Mouse (Mus musculus) heart, postnatal 0 days (tissue): ENCODE measurements around the gene Jmjd1c. TPM values are rescaled to one million over a fixed set of nuclear protein-coding genes. Genes with fewer than 3 reads are reported as not detected.
A peak's percentile ranks its signal among the peaks of the same experiment; 100 is the strongest.

Experiments
- ATAC-seq: fragments of 200-750 bp; cut with Nextera tagmentation; 2 replicates; pipeline ENCODE4 v1.8.0; 2017; ENCODE audit warnings: low read depth, moderate number of reproducible peaks, moderate library complexity; ENCODE audit not compliant: insufficient read depth
- DNase-seq: peaks from one replicate; pipeline ENCODE4 v3.0.0-alpha.2; 2016; ENCODE audit warnings: low spot score
- H3K27ac ChIP-seq: fragments of 300-500 bp; sonication (generic); 2 replicates; pipeline ENCODE4 v1.5.1; 2014; ENCODE audit warnings: low read depth, mild to moderate bottlenecking
- H3K27me3 ChIP-seq: fragments of 300-500 bp; sonication (generic); 2 replicates; pipeline ENCODE4 v1.6.1; 2014; ENCODE audit warnings: low read length, mixed read lengths; ENCODE audit not compliant: control insufficient read depth, insufficient read depth
- H3K36me3 ChIP-seq: fragments of 300-500 bp; sonication (generic); replicated peaks from 2 replicates; pipeline ENCODE4 v1.6.1; 2014; ENCODE audit warnings: low read length, mixed read lengths; ENCODE audit not compliant: control insufficient read depth, insufficient read depth
- H3K4me1 ChIP-seq: fragments of 300-500 bp; sonication (generic); 2 replicates; pipeline ENCODE4 v1.6.1; 2014; ENCODE audit warnings: antibody characterized with exemption; ENCODE audit not compliant: control insufficient read depth, insufficient read depth
- H3K4me2 ChIP-seq: fragments of 300-500 bp; sonication (generic); 2 replicates; pipeline ENCODE4 v1.6.1; 2014; ENCODE audit warnings: low read depth, mild to moderate bottlenecking, low read length, moderate library complexity
- H3K4me3 ChIP-seq: fragments of 300-500 bp; sonication (generic); 2 replicates; pipeline ENCODE4 v1.5.1; 2014; ENCODE audit warnings: low read depth, low read length
- H3K9ac ChIP-seq: fragments of 300-500 bp; sonication (generic); replicated peaks from 2 replicates; pipeline ENCODE4 v1.6.1; 2014; ENCODE audit warnings: low read depth, low read length, mixed read lengths
- H3K9me3 ChIP-seq: fragments of 300-500 bp; sonication (generic); replicated peaks from 2 replicates; pipeline ENCODE4 v1.6.1; 2016; ENCODE audit warnings: low read length; ENCODE audit not compliant: control insufficient read depth
- CTCF ChIP-seq: IDR thresholded peaks from 2 replicates; pipeline ENCODE4 v1.5.1; 2016; ENCODE audit warnings: antibody characterized with exemption, control low read depth, low read depth
- EP300 ChIP-seq: IDR thresholded peaks from 2 replicates; pipeline ENCODE4 v1.6.1; 2016; ENCODE audit warnings: antibody characterized with exemption, low read depth
- WGBS: fragments of 180-500 bp; shearing (Covaris S2); extraction: QIAGEN DNeasy Blood & Tissue Kit; methylation state at CpG from one replicate; pipeline ENCODE4 v1.1.7; 2014; 5-methylcytosine and 5-hydroxymethylcytosine counted together
- polyA plus RNA-seq: library from polyadenylated mRNA; unstranded; fragments of >200 nt; fragmentation: Nextera tagmentation; extraction: Ambion mirVana; gene quantifications from 2 replicates; pipeline ENCODE4 v1.2.1, GENCODE M21; 2015
- total RNA-seq: library from RNA; depleted of rRNA; stranded (reverse); fragments of >200 nt; gene quantifications from 2 replicates; pipeline ENCODE4 v1.2.3, GENCODE M21; 2014; ENCODE audit warnings: low replicate concordance

Gene Jmjd1c
- total and polyA plus RNA-seq, 2 experiments from 2014 or later = 28.1 to 42.4 TPM

DNA sequence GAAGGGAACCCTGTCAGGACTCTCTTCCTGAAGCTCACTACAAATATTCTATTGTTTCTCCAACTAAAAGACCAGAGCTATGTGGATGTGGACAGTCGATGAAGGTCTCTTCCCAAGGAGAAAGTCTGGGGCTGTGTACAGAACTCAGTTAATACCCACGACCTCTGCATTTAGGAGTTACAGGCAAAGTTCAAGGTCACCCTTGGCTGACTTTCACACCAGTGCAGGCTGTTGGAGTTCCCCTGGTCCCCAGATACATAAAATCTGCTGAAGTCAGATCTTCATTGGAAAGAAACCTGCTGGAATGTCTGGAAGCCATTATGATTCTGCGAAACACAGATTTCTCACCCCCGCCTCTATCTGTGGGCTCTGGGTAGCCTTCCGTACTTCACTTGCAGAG lies 44.5 kb upstream of the Jmjd1c start:
- no peaks in the 10 kb centered on the region for H3K27me3 ChIP-seq
- no peak overlapping the region for H3K9ac ChIP-seq
- no peak overlapping the region for H3K4me3 ChIP-seq
- H3K36me3 ChIP-seq = no peaks in the 10 kb centered on the region
- DNase-seq (no peak), ATAC-seq (no peak; the same call in 1 of the 2 replicates)
- TF ChIP-seq CTCF (no peak), EP300 (no peak)
- WGBS = 67% methylated on average over 5 of the region's 5 CpGs
- peak overlapping the region; percentile 71 for H3K27ac ChIP-seq
- H3K4me2 ChIP-seq = no peak overlapping the region
- H3K9me3 ChIP-seq = no peaks in the 10 kb centered on the region
- H3K4me1 ChIP-seq = peaks cover 43% of the 10 kb centered on the region

DNA sequence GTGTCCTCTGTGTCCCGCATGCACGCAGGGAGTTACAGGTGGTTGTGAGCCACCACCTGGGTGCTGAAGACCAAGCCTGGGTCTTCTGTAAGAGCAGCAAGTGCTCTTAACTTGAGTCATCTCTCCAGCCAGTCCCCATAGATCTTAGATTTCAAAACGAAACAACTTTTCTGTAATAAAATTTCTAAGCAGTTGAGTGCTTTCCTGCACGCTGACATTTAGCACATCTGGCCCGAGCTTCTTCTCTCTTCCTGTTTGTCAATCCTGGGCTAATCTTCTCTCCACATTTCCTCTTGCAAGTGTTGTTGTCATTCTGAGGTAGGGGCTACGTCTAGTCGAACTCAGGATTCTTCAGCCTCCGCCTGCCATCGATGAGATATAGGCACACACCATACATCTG lies 43.5 kb upstream of the Jmjd1c start:
- Histone ChIP-seq H3K27me3 (no peaks in the 10 kb centered on the region), H3K9ac (no peak overlapping the region), H3K4me2 (no peak overlapping the region), H3K9me3 (no peaks in the 10 kb centered on the region), H3K4me1 (peaks cover 52% of the 10 kb centered on the region), H3K36me3 (no peaks in the 10 kb centered on the region), H3K27ac (peak overlapping the region; percentile 71), H3K4me3 (no peak overlapping the region)
- TF ChIP-seq CTCF (no peak), EP300 (no peak)
- 66% methylated on average over 9 of the region's 9 CpGs for WGBS
- ATAC-seq (no peak), DNase-seq (no peak)

DNA sequence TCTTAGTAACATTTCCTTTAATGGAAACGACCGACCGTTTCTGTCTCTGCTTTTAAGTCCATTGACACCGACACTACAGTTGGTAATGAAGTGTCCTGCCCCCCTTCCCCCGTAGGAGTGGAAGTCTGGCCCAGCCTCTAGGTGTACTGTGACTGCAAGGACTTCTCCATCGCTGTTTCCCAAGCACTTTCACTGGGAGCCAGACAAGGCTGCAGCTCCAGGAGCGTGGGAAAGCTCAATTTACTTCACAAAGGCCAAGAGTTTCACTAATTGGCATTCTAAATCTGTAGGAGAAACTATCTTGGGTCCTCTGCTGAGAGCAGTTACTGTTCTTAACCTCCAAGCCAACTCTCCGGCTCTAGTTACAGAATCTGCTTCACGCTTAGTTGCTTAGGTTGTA lies 42.5 kb upstream of the Jmjd1c start:
- 24% methylated on average over 9 of the region's 9 CpGs for WGBS
- Histone ChIP-seq H3K27me3 (no peaks in the 10 kb centered on the region), H3K36me3 (no peaks in the 10 kb centered on the region), H3K9ac (no peak overlapping the region), H3K4me3 (no peak overlapping the region), H3K4me1 (peaks cover 62% of the 10 kb centered on the region), H3K27ac (peak overlapping the region; percentile 71), H3K4me2 (no peak overlapping the region), H3K9me3 (no peaks in the 10 kb centered on the region)
- no peak for TF ChIP-seq CTCF
- no peak for TF ChIP-seq EP300
- ATAC-seq (no peak), DNase-seq (peak; percentile 28)

DNA sequence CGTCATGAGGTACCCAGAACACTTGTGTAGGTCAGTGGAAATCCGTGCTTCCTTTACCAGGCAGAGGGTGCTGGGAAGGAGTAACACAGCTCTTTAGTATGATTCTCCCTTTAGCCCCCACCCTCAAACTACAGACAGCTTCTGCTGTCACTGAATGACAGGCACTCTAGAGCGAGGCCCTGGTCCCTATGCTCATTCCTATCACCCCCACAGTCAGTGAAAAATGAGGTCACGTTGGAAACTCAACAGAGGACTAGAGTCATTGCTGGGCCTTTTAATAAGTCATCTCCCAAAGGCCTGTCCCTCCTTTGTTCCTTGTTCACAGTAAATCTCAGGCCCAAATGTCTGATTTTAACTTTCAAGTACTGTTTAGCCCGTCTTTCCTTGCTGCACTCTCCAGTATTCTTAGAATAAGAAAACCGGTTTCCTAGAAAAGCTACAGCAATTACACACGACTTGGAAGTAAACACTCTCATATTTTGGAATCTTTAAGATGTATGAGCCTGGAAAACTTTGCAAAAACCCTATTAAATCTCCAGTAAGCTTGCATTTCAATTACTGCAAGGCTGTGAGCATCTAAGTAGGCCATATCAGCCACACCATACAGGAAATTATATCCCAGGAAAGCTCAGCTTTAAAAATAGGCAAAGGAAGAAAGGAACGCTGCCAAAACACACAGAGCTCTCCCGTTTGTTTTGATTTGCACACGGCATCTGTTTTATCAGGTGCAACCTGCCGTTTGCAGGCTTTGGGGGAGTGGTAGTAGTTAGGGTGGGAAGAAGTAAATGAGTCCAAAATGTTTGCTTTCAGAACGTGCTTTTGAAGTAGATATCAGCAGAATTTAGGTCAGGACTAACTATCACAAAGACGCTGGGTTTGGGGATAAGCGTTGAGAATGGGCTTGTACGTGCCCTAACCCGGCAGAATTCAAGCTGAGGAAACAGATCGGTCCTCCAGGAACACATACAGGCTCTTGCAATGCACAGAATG lies 39.8 kb upstream of the Jmjd1c start:
- Histone ChIP-seq H3K4me2 (peak overlapping the region; percentile 49), H3K27ac (peak overlapping the region; percentile 91), H3K9me3 (no peaks in the 10 kb centered on the region), H3K9ac (peak overlapping the region; percentile 36; the same call in 1 of the 2 replicates), H3K4me3 (peak overlapping the region; percentile 30; the same call in 1 of the 2 replicates), H3K27me3 (no peaks in the 10 kb centered on the region), H3K36me3 (no peaks in the 10 kb centered on the region), H3K4me1 (peaks cover 70% of the 10 kb centered on the region)
- 16% methylated on average over 17 of the region's 17 CpGs for WGBS
- ATAC-seq (peak; percentile 22; the same call in 1 of the 2 replicates), DNase-seq (peak; percentile 91)
- peak; percentile 81 for TF ChIP-seq EP300
- no peak for TF ChIP-seq CTCF

DNA sequence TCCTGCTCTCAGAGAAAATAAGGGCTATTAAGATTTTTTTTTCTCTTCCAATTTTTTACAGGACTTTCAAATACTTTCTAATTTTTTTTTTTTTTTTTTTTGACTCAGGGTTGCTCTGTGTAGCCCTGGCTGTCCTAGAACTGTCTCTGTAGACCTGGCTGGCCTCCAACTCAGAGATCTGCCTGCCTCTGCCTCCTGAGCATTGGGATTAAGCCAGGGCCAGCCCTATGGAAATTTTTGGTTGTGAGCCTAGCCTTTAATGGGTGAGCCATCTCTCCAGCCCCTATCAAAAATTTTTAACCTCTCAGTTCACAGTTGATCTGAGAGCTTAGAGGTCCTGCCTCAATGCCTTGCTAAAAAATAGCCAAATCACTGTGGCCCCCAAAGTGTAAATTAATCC lies 38.7 kb upstream of the Jmjd1c start:
- no peak overlapping the region for H3K9ac ChIP-seq
- no peak for TF ChIP-seq EP300
- H3K4me1 ChIP-seq = peaks cover 72% of the 10 kb centered on the region
- H3K27ac ChIP-seq = peak overlapping the region; percentile 91
- no peaks in the 10 kb centered on the region for H3K36me3 ChIP-seq
- ATAC-seq = no peak
- no peaks in the 10 kb centered on the region for H3K27me3 ChIP-seq
- no peak overlapping the region for H3K4me2 ChIP-seq
- no peak overlapping the region for H3K4me3 ChIP-seq
- DNase-seq = no peak
- no peaks in the 10 kb centered on the region for H3K9me3 ChIP-seq
